Mouse (Mus musculus) hindbrain, embryonic 11.5 days (tissue): ENCODE data around the gene Arl13b. TPM values are rescaled to one million over a fixed set of nuclear protein-coding genes. Genes with fewer than 3 reads are reported as not detected.

Source experiments
- ATAC-seq: fragments of 200-750 bp; cut with Nextera tagmentation; 2 replicates; pipeline ENCODE4 v1.8.0; 2017; ENCODE audit warnings: mild to moderate bottlenecking, moderate TSS enrichment, moderate library complexity; ENCODE audit not compliant: low FRiP score
- DNase-seq: peaks from one replicate; pipeline ENCODE4 v3.0.0-alpha.2; 2015; ENCODE audit warnings: low spot score
- H3K27ac ChIP-seq: fragments of 300-500 bp; sonication (generic); 2 replicates; pipeline ENCODE4 v1.5.1; 2014; ENCODE audit warnings: mild to moderate bottlenecking, low read depth, low read length
- H3K27me3 ChIP-seq: fragments of 300-500 bp; sonication (generic); 2 replicates; pipeline ENCODE4 v1.6.1; 2014; ENCODE audit warnings: mild to moderate bottlenecking, low read length, moderate library complexity, mixed read lengths; ENCODE audit not compliant: control insufficient read depth, insufficient read depth
- H3K36me3 ChIP-seq: fragments of 300-500 bp; sonication (generic); 2 replicates; pipeline ENCODE4 v1.6.1; 2014; ENCODE audit warnings: mild to moderate bottlenecking, low read length, moderate library complexity, mixed read lengths; ENCODE audit not compliant: control insufficient read depth, insufficient read depth
- H3K4me1 ChIP-seq: fragments of 300-500 bp; sonication (generic); replicated peaks from 2 replicates; pipeline ENCODE4 v1.6.1; 2014; ENCODE audit warnings: low read length, mixed read lengths; ENCODE audit not compliant: control insufficient read depth, insufficient read depth
- H3K4me2 ChIP-seq: fragments of 300-500 bp; sonication (generic); replicated peaks from 2 replicates; pipeline ENCODE4 v1.6.1; 2014; ENCODE audit warnings: mild to moderate bottlenecking, low read depth, low read length
- H3K4me3 ChIP-seq: fragments of 300-500 bp; sonication (generic); 2 replicates; pipeline ENCODE4 v1.5.1; 2014; ENCODE audit warnings: low read depth, low read length
- H3K9ac ChIP-seq: fragments of 300-500 bp; sonication (generic); 2 replicates; pipeline ENCODE4 v1.6.1; 2014; ENCODE audit warnings: low read depth, low read length
- H3K9me3 ChIP-seq: fragments of 300-500 bp; sonication (generic); 2 replicates; pipeline ENCODE4 v1.6.1; 2016; ENCODE audit warnings: low read length; ENCODE audit not compliant: control insufficient read depth
- WGBS: fragments of 180-500 bp; shearing (Covaris S2); extraction: QIAGEN DNeasy Blood & Tissue Kit; methylation state at CpG from one replicate; pipeline ENCODE4 v1.1.7; 2014; 5-methylcytosine and 5-hydroxymethylcytosine counted together
- polyA plus RNA-seq: library from polyadenylated mRNA; unstranded; fragments of >200 nt; fragmentation: Nextera tagmentation; extraction: Ambion mirVana; gene quantifications from 2 replicates; pipeline ENCODE4 v1.2.1, GENCODE M21; 2014

The Arl13b gene
- polyA plus RNA-seq, 1 experiment from 2014 or later: 19.8 TPM

GRCm38 (mm10) chr16:62856273-62856672 lies 9.4 kb upstream of the Arl13b start:
- 92% methylated on average over 2 of the region's 2 CpGs for WGBS
- H3K27ac ChIP-seq: no peak overlapping the region

GRCm38 (mm10) chr16:62855385-62855784 lies 8.5 kb upstream of the Arl13b start:
- Histone ChIP-seq H3K27me3 (no peaks in the 10 kb centered on the region), H3K4me2 (no peak overlapping the region), H3K27ac (no peak overlapping the region), H3K9me3 (no peaks in the 10 kb centered on the region), H3K4me1 (no peaks in the 10 kb centered on the region), H3K9ac (no peak overlapping the region), H3K36me3 (no peaks in the 10 kb centered on the region), H3K4me3 (no peak overlapping the region)
- DNase-seq: no peak
- no peak for ATAC-seq
- 83% methylated on average over 6 of the region's 6 CpGs for WGBS

More at GRCm38 (mm10) chr16:62856273-62856672, 9.4 kb upstream of the Arl13b start:
- no peaks in the 10 kb centered on the region for H3K9me3 ChIP-seq
- H3K9ac ChIP-seq: no peak overlapping the region
- no peak for ATAC-seq
- no peaks in the 10 kb centered on the region for H3K4me1 ChIP-seq
- H3K4me2 ChIP-seq: no peak overlapping the region
- no peak for DNase-seq
- no peaks in the 10 kb centered on the region for H3K27me3 ChIP-seq
- no peaks in the 10 kb centered on the region for H3K36me3 ChIP-seq
- no peak overlapping the region for H3K4me3 ChIP-seq

GRCm38 (mm10) chr16:62854191-62855068 lies 7.6 kb upstream of the Arl13b start, which contains the start of gene Pros1:
Gene Pros1 (plus strand): TSS chr16:62854307.
- WGBS: 6% methylated on average over 35 of the region's 42 CpGs
- Histone ChIP-seq H3K36me3 (no peaks in the 10 kb centered on the region), H3K4me2 (peak within 1 kb of the TSS; percentile 83), H3K27me3 (no peaks in the 10 kb centered on the region), H3K4me3 (peak within 1 kb of the TSS; percentile 56), H3K9ac (peak within 1 kb of the TSS; percentile 82), H3K4me1 (no peaks in the 10 kb centered on the region), H3K27ac (peak within 1 kb of the TSS; percentile 27; the same call in 1 of the 2 replicates), H3K9me3 (no peaks in the 10 kb centered on the region)
- DNase-seq: peak; percentile 69
- peak; percentile 92 for ATAC-seq

DNA sequence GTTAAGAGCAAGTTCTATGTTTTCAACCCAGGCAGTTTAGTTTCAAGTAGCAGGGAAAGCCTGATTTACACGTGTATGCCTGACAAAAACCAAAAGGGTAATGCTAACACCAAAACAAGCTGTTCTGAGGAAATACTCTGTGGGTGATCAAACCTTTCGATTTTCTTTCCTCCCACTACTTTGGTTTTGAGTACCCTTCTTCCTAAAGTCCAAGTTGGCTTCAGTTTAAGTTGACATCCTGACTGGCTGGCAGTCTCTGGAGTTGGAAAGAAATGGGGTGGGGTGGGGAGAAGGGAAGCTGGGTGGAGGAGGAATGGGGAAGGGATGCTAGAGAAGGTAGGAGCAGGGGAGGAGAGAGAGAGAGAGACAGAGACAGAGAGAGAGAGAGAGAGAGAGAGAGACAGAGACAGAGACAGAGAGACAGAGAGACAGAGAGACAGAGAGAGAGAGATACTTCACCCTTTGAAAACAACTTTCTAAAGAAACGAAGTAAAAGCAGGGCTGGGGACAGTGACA lies 6.8 kb upstream of the Arl13b start:
- H3K36me3 ChIP-seq: no peaks in the 10 kb centered on the region
- H3K9me3 ChIP-seq: no peaks in the 10 kb centered on the region
- 18% methylated on average over 3 of the region's 3 CpGs for WGBS
- peak overlapping the region; percentile 83 for H3K4me2 ChIP-seq
- peak; percentile 55 for ATAC-seq
- DNase-seq: peak; percentile 31
- peak overlapping the region; percentile 56 for H3K4me3 ChIP-seq
- no peaks in the 10 kb centered on the region for H3K4me1 ChIP-seq
- H3K9ac ChIP-seq: peak overlapping the region; percentile 82
- no peaks in the 10 kb centered on the region for H3K27me3 ChIP-seq
- H3K27ac ChIP-seq: peak overlapping the region; percentile 27; the same call in 1 of the 2 replicates

DNA sequence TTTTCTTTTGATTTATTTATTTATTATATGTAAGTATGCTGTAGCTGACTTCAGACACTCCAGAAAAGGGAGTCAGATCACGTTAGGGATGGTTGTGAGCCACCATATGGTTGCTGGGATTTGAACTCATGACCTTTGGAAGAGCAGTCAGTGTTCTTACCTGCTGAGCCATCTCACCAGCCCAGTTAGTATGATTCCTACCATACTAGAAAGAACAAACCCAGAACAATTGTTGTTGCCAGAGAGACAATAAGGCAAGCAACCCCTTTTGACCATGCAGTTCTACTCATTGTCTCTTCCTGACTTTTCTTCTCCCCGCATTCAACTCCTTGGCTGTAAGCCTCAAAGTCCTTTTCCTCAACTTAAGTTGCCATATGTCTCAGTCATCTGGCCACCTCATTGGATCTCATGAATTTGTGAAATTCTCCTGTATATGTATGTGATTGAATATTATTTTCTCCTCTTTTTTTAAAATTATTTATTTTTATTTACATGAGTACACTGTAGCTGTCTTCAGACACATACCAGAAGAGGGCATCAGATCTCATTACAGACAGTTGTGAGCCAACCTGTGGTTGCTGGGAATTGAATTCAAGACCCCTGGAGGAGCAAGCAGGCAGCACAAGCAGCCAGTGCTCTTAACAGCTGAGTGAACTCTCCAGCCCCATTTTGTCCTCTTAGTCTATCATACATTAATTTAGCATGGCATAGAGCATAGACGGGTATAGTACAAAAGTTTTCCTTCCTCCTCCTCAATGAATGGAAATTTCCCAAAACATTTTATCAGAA lies 5.8 kb upstream of the Arl13b start:
- no peak overlapping the region for H3K4me3 ChIP-seq
- no peak overlapping the region for H3K27ac ChIP-seq
- no peak for ATAC-seq
- no peaks in the 10 kb centered on the region for H3K27me3 ChIP-seq
- H3K4me2 ChIP-seq: no peak overlapping the region
- WGBS: 78% methylated on average over 3 of the region's 3 CpGs
- no peaks in the 10 kb centered on the region for H3K4me1 ChIP-seq
- H3K9ac ChIP-seq: no peak overlapping the region
- H3K9me3 ChIP-seq: no peaks in the 10 kb centered on the region
- DNase-seq: no peak
- H3K36me3 ChIP-seq: no peaks in the 10 kb centered on the region

DNA sequence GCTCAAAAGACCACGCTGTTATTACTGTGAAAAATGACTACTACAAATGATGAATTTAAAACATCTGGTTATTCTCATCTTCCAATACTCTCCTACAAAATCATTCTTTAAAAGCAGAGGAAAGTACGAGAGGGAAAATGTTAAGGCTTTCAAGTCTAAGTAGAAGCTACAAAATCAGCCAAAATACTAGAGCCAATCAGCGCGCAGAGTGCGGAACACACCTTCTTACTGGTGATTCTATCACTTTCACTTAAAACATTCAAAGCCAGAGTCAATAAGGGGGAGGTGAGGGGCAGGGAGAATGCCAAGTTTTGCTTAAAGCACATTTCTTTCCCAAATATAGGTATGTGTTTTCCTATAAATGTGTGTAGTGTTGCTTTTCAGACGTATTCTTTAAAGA lies 1.5 kb downstream of the Arl13b start:
- Histone ChIP-seq H3K9ac (no peak overlapping the region), H3K4me1 (no peaks in the 10 kb centered on the region), H3K27ac (no peak overlapping the region), H3K36me3 (no peaks in the 10 kb centered on the region), H3K4me2 (no peak overlapping the region), H3K27me3 (no peaks in the 10 kb centered on the region), H3K9me3 (no peaks in the 10 kb centered on the region), H3K4me3 (no peak overlapping the region)
- DNase-seq: no peak
- ATAC-seq: no peak
- WGBS: 91% methylated on average over 6 of the region's 6 CpGs

GRCm38 (mm10) chr16:62834016-62834735 lies 12.7 kb downstream of the Arl13b start:
- H3K9me3 ChIP-seq: no peaks in the 10 kb centered on the region
- H3K4me1 ChIP-seq: no peaks in the 10 kb centered on the region
- H3K9ac ChIP-seq: no peak overlapping the region
- no peaks in the 10 kb centered on the region for H3K27me3 ChIP-seq
- H3K4me2 ChIP-seq: no peak overlapping the region
- ATAC-seq: no peak
- no peaks in the 10 kb centered on the region for H3K36me3 ChIP-seq
- H3K4me3 ChIP-seq: no peak overlapping the region
- H3K27ac ChIP-seq: no peak overlapping the region
- WGBS: 71% methylated on average over 3 of the region's 3 CpGs
- DNase-seq: no peak

DNA sequence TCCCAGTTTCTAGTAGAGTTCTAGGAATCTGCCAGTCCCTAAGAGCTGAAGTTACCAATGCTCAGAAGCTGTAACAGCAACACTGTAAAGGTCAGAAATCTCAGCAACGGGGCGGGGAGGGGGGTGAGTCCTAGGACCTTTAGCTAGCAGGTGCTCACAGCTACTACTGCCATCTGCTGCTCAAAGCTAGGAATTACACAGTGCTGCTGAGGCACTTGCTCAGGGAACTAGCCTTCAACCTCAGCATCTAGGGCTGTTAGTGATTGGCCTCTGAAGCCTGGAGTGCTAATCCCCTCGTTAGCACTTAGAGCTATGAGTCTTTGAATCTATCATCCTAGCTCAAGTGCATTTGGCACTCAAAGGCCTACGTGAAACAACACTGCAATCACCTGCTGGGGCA lies 14.4 kb downstream of the Arl13b start:
- 24% methylated on average over 4 of the region's 4 CpGs for WGBS
- Histone ChIP-seq H3K36me3 (no peaks in the 10 kb centered on the region), H3K9ac (no peak overlapping the region), H3K4me3 (no peak overlapping the region), H3K4me2 (no peak overlapping the region), H3K4me1 (no peaks in the 10 kb centered on the region), H3K27me3 (no peaks in the 10 kb centered on the region), H3K27ac (no peak overlapping the region), H3K9me3 (no peaks in the 10 kb centered on the region)
- DNase-seq (peak; percentile 66), ATAC-seq (peak; percentile 56; the same call in 1 of the 2 replicates)
